Mouse (Mus musculus) embryonic facial prominence, embryonic 14.5 days (tissue): Measurements from ENCODE around the gene Taar7f. TPM values are rescaled to one million over a fixed set of nuclear protein-coding genes. Genes with fewer than 3 reads are reported as not detected.

Source experiments
- ATAC-seq: fragments of 200-750 bp; cut with Nextera tagmentation; 2 replicates; pipeline ENCODE4 v1.8.0; 2017; ENCODE audit warnings: low read depth, moderate number of reproducible peaks, moderate TSS enrichment
- DNase-seq: peaks from one replicate; pipeline ENCODE4 v3.0.0-alpha.2; 2015; ENCODE audit warnings: low spot score
- H3K27ac ChIP-seq: fragments of 300-500 bp; sonication (generic); replicated peaks from 2 replicates; pipeline ENCODE4 v1.5.1; 2014; ENCODE audit warnings: low read depth, mild to moderate bottlenecking, low read length, moderate library complexity
- H3K27me3 ChIP-seq: fragments of 300-500 bp; sonication (generic); replicated peaks from 2 replicates; pipeline ENCODE4 v1.6.1; 2014; ENCODE audit warnings: low read length; ENCODE audit not compliant: control insufficient read depth, insufficient read depth
- H3K36me3 ChIP-seq: fragments of 300-500 bp; sonication (generic); 2 replicates; pipeline ENCODE4 v1.6.1; 2014; ENCODE audit warnings: low read length, mixed read lengths; ENCODE audit not compliant: control insufficient read depth, insufficient read depth
- H3K4me1 ChIP-seq: fragments of 300-500 bp; sonication (generic); 2 replicates; pipeline ENCODE4 v1.6.1; 2014; ENCODE audit warnings: antibody characterized with exemption, low read length; ENCODE audit not compliant: control insufficient read depth, insufficient read depth
- H3K4me2 ChIP-seq: fragments of 300-500 bp; sonication (generic); 2 replicates; pipeline ENCODE4 v1.6.1; 2014; ENCODE audit warnings: low read depth, mild to moderate bottlenecking, low read length, moderate library complexity, mixed read lengths
- H3K4me3 ChIP-seq: fragments of 300-500 bp; sonication (generic); 2 replicates; pipeline ENCODE4 v1.5.1; 2014; ENCODE audit warnings: low read depth, mild to moderate bottlenecking, low read length
- H3K9ac ChIP-seq: fragments of 300-500 bp; sonication (generic); 2 replicates; pipeline ENCODE4 v1.6.1; 2014; ENCODE audit warnings: low read depth, mild to moderate bottlenecking, low read length, moderate library complexity, mixed read lengths
- H3K9me3 ChIP-seq: fragments of 300-500 bp; sonication (generic); 2 replicates; pipeline ENCODE4 v1.6.1; 2016; ENCODE audit warnings: low read length; ENCODE audit not compliant: control insufficient read depth
- WGBS: fragments of 180-500 bp; shearing (Covaris S2); extraction: QIAGEN DNeasy Blood & Tissue Kit; methylation state at CpG from one replicate; pipeline ENCODE4 v1.1.7; 2014; 5-methylcytosine and 5-hydroxymethylcytosine counted together
- polyA plus RNA-seq: library from polyadenylated mRNA; unstranded; fragments of >200 nt; fragmentation: Nextera tagmentation; extraction: Ambion mirVana; gene quantifications from 2 replicates; pipeline ENCODE4 v1.2.1, GENCODE M21; 2014

Taar7f gene
- polyA plus RNA-seq, result not detected in 2 replicates

DNA sequence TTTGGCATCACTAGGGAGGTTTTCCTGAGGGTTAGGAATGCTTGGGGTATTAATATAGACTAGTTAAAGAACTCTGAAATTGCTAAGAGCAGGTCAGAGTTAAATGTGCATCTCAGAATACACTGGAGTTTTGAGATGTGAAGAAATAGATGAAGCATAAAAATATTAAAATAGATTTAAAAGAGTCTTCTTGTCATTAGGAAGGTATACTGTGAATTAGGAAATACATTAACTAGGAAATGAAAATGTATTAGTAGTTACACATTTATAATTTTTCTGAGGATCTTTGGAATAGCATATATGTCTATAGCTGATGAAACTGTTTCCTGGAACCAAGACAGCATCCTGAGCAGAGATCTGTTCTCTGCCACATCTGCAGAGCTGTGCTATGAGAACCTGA is at the start of gene Taar7f:
Taar7f (plus strand) TSS at position 301 of the 400 bp plus-strand sequence.
- no peaks in the 10 kb centered on the region for H3K4me1 ChIP-seq
- H3K4me2 ChIP-seq, result no peak within 1 kb of the TSS
- no peaks in the 10 kb centered on the region for H3K9me3 ChIP-seq
- H3K27me3 ChIP-seq, result no peaks in the 10 kb centered on the region
- no peak within 1 kb of the TSS for H3K4me3 ChIP-seq
- H3K36me3 ChIP-seq, result no peaks in the 10 kb centered on the region
- no peak within 1 kb of the TSS for H3K27ac ChIP-seq
- no peak for ATAC-seq
- DNase-seq, result no peak
- no peak within 1 kb of the TSS for H3K9ac ChIP-seq

DNA sequence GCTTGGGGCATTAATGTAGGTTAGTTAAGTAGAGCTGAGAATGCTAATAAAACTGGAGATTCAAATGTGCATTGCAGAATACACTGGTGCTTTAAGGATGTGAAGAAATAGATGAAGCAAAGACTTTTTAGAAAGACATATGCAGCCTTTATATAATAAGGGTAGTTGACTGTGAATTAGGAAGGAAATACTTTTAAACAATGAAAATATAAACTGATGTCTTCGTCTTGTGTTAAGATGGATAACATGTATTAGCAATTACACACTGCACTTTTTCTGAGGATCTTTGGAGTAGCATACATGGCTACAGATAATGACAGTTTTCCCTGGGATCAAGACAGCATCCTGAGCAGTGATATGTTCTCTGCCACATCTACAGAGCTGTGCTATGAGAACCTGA is 49.7 kb upstream of the Taar7f start, which contains the start of gene Taar7b:
Taar7b (plus strand) TSS at position 301 of the 400 bp plus-strand sequence.
- DNase-seq, result no peak
- no peaks in the 10 kb centered on the region for H3K36me3 ChIP-seq
- no peak within 1 kb of the TSS for H3K4me2 ChIP-seq
- H3K9me3 ChIP-seq, result no peaks in the 10 kb centered on the region
- no peak within 1 kb of the TSS for H3K9ac ChIP-seq
- no peaks in the 10 kb centered on the region for H3K4me1 ChIP-seq
- H3K4me3 ChIP-seq, result no peak within 1 kb of the TSS
- H3K27me3 ChIP-seq, result no peaks in the 10 kb centered on the region
- 83% methylated on average over 1 of the region's 1 CpGs for WGBS
- ATAC-seq, result no peak
- no peak within 1 kb of the TSS for H3K27ac ChIP-seq

DNA sequence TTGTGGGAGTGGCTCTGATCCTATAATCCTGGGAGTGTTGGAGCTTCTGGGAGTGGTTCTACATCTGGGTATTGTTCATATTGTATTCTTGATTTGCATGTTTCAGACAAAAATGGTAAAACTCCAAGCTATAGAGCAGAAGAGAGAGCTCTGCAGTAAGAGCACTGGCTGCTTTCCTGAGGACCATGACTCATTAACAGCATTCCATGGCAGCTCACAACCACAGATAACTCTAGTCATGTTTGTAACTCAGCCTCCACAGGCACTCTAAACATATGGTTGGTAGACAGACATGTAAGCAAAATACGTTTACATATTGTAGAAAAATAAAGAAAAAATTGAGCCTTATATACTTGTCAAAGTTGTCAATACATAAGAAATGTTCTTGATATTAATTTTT is 42.9 kb upstream of the Taar7f start:
- no peak for DNase-seq
- Histone ChIP-seq H3K27ac (no peak overlapping the region), H3K36me3 (no peaks in the 10 kb centered on the region), H3K27me3 (no peaks in the 10 kb centered on the region), H3K4me2 (no peak overlapping the region), H3K4me1 (no peaks in the 10 kb centered on the region), H3K4me3 (no peak overlapping the region), H3K9me3 (no peaks in the 10 kb centered on the region), H3K9ac (no peak overlapping the region)
- ATAC-seq, result no peak
- 66% methylated on average over 1 of the region's 1 CpGs for WGBS

DNA sequence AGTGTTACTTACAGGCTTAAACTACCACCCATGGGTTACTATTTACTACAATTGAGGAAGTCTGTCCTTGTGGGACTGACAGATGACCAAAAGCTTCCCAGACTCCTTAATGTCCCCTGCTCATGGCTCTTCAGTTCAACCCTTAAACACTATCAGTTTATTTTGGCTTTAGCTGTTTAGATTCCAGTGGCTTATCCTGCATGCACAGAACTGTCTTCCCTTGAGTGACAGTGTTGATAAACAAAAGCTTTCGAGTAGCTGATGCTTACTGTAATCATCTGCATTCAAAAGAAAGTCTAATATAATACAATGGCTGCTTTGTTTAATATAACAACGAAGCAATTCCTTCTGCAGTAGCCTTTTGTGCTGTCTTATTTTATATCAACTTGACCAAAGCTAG is 42.3 kb upstream of the Taar7f start:
- no peak overlapping the region for H3K4me3 ChIP-seq
- no peak overlapping the region for H3K9ac ChIP-seq
- H3K27ac ChIP-seq, result no peak overlapping the region
- no peak for ATAC-seq
- H3K27me3 ChIP-seq, result no peaks in the 10 kb centered on the region
- no peak overlapping the region for H3K4me2 ChIP-seq
- DNase-seq, result no peak
- WGBS, result 56% methylated on average over 2 of the region's 2 CpGs
- H3K36me3 ChIP-seq, result no peaks in the 10 kb centered on the region
- no peaks in the 10 kb centered on the region for H3K9me3 ChIP-seq
- H3K4me1 ChIP-seq, result no peaks in the 10 kb centered on the region

DNA sequence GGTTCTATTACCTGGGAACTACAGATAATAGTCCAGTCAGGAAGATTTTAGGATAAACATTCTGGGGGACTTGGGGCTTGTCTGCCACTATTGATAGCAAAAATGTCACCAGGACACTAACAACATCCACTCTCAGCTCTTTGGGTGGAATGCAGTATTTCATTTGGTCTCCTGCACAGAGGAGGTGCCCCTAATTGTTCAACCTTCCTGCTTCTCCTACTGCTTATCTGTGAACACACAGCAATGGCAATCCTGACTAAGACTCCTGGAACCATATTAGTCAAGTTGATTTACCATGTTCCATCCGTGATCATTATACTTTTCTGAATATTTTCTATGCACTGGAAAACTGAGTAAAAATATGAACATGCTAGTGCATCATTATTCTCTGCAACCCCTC is 41.2 kb upstream of the Taar7f start:
- no peaks in the 10 kb centered on the region for H3K27me3 ChIP-seq
- H3K27ac ChIP-seq, result no peak overlapping the region
- no peaks in the 10 kb centered on the region for H3K4me1 ChIP-seq
- 73% methylated on average over 1 of the region's 1 CpGs for WGBS
- H3K9me3 ChIP-seq, result no peaks in the 10 kb centered on the region
- no peaks in the 10 kb centered on the region for H3K36me3 ChIP-seq
- no peak overlapping the region for H3K9ac ChIP-seq
- DNase-seq (no peak), ATAC-seq (no peak)
- no peak overlapping the region for H3K4me3 ChIP-seq
- H3K4me2 ChIP-seq, result no peak overlapping the region

DNA sequence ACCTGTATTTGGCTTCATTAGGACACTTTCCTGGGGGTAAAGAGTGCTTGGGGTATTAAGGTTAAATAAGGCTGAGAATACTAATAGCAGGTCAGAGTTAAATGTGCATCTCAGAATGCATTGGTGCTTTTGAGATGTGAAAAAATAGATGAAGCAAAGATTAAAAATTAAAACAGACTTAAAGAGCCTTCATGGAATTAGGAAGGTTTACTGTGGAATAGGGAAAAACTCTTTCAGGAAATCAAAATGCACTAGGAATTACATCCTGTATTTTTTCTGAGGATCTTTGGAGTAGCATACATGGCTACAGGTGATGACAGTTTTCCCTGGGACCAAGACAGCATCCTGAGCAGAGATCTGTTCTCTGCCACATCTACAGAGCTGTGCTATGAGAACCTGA is 22.4 kb upstream of the Taar7f start, which contains the start of gene Taar7d:
Taar7d (plus strand) TSS at position 301 of the 400 bp plus-strand sequence.
- DNase-seq (no peak), ATAC-seq (no peak)
- Histone ChIP-seq H3K36me3 (no peaks in the 10 kb centered on the region), H3K9ac (no peak within 1 kb of the TSS), H3K4me1 (no peaks in the 10 kb centered on the region), H3K4me2 (no peak within 1 kb of the TSS), H3K9me3 (no peaks in the 10 kb centered on the region), H3K4me3 (no peak within 1 kb of the TSS), H3K27me3 (no peaks in the 10 kb centered on the region), H3K27ac (no peak within 1 kb of the TSS)

DNA sequence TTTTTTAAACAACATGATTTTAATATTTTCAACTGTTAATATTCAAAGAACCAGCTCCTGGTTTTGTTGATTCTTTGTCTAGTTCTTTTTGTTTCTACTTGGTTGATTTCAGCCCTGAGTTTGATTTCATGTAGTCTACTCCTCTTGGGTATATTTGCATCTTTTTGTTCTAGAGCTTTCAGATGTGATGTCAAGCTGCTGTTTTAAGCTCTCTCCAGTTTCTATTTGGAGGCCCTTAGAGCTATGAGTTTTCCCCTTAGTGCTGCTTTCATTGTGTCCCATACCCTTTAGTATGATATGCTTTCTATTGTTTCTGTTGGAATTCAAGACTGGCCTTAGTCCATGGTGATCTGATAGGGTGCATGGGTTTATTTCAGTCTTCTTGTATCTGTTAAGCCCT is 18.0 kb upstream of the Taar7f start:
- Histone ChIP-seq H3K4me1 (no peaks in the 10 kb centered on the region), H3K36me3 (no peaks in the 10 kb centered on the region), H3K4me2 (no peak overlapping the region), H3K27ac (no peak overlapping the region), H3K27me3 (no peaks in the 10 kb centered on the region), H3K9me3 (no peaks in the 10 kb centered on the region), H3K4me3 (no peak overlapping the region), H3K9ac (no peak overlapping the region)
- no peak for DNase-seq
- no peak for ATAC-seq

DNA sequence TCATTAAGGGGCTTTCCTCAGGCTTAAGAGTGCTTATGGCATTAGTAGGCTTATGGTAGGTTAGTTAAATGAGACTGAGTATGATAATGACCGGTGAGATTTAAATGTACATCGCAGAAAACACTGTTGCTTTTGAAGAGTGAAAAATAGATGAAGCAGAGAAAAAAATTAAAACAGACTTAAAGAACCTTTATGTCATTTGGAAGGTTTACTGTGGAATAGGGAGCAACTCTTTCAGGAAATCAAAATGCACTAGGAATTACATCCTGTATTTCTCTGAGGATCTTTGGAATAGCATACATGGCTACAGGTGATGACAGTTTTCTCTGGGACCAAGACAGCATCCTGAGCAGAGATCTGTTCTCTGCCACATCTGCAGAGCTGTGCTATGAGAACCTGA is 12.0 kb upstream of the Taar7f start, which contains the start of gene Taar7e:
Taar7e (plus strand) TSS at position 301 of the 400 bp plus-strand sequence.
- WGBS, result 82% methylated on average over 2 of the region's 2 CpGs
- no peak for ATAC-seq
- H3K4me3 ChIP-seq, result no peak within 1 kb of the TSS

DNA sequence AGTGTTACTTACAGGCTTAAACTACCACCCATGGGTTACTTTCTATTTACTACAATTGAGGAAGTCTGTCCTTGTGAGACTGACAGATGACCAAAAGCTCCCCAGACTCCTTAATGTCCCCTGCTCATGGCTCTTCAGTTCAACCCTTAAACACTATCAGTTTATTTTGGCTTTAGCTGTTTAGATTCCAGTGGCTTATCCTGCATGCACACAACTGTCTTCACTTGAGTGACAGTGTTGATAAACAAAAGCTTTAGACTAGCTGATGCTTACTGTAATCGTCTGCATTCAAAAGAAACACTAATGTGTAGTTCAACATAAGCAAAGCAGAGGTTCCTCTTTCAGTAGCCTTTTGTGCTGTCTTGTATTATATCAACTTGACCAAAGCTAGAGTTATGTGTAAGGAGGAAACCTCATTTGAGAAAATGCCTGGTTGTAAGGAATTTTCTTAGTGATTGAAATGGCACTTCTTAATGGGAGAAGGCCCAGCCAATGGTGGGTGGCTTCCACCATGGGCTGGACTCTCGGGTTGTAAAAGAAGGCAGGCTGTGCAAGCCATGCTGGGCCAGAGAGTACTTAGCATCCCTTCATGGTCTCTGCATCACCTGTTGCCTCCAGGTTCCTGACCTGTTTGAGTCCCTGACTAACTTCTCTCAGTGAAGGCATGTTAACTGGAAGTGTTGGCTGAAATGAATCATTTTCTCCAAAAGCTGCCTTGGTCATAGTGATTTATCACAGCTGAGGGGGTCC is 9.0 kb upstream of the Taar7f start:
- Histone ChIP-seq H3K9ac (no peak overlapping the region), H3K27ac (no peak overlapping the region), H3K4me2 (no peak overlapping the region), H3K36me3 (no peaks in the 10 kb centered on the region), H3K9me3 (no peaks in the 10 kb centered on the region), H3K4me3 (no peak overlapping the region), H3K4me1 (no peaks in the 10 kb centered on the region), H3K27me3 (no peaks in the 10 kb centered on the region)
- WGBS, result 55% methylated on average over 2 of the region's 2 CpGs
- ATAC-seq, result no peak
- DNase-seq, result no peak

More for the DNA sequence above, 12.0 kb upstream of the Taar7f start, which contains the start of gene Taar7e:
- Histone ChIP-seq H3K4me1 (no peaks in the 10 kb centered on the region), H3K36me3 (no peaks in the 10 kb centered on the region), H3K9me3 (no peaks in the 10 kb centered on the region), H3K4me2 (no peak within 1 kb of the TSS), H3K27ac (no peak within 1 kb of the TSS), H3K27me3 (no peaks in the 10 kb centered on the region), H3K9ac (no peak within 1 kb of the TSS)
- no peak for DNase-seq
